Mouse (Mus musculus): ENCODE results near the gene Fbn1. TPM values are rescaled to one million over a fixed set of nuclear protein-coding genes. Genes with fewer than 3 reads are reported as not detected.

Gene Fbn1
- polyA plus RNA-seq, 1 experiment: 6.5 TPM

GRCm38 (mm10) chr2:125340381-125340780, 167.4 kb downstream of the Fbn1 start:
- TF ChIP-seq POLR2A (IDR thresholded peaks at IDR 0.05; ENCODE audit: low read depth, low read length) (no peak), CTCF (conservative IDR thresholded peaks at IDR 0.05; ENCODE audit: insufficient read depth, insufficient read length, low read depth, low read length) (no peak)
- WGBS: 57% methylated on average over 5 of the region's 5 CpGs
- H3K36me3 ChIP-seq (ENCODE audit: control insufficient read depth, insufficient read depth, low read length): no peaks in the 10 kb centered on the region

GRCm38 (mm10) chr2:125337239-125337638, 170.6 kb downstream of the Fbn1 start:
- WGBS: 94% methylated on average over 3 of the region's 3 CpGs
- H3K4me1 ChIP-seq (ENCODE audit: control insufficient read depth, insufficient read depth, low read length): no peaks in the 10 kb centered on the region
- H3K27me3 ChIP-seq (replicated peaks; ENCODE audit: control insufficient read depth, insufficient read depth, low read length): no peaks in the 10 kb centered on the region
- no peak overlapping the region for H3K27ac ChIP-seq (ENCODE audit: insufficient read depth, low read depth, low read length)
- H3K36me3 ChIP-seq (ENCODE audit: control insufficient read depth, insufficient read depth, low read length): no peaks in the 10 kb centered on the region
- DNase-seq: no peak
- no peak for TF ChIP-seq POLR2A (IDR thresholded peaks at IDR 0.05; ENCODE audit: low read depth, low read length)
- no peak for TF ChIP-seq CTCF (conservative IDR thresholded peaks at IDR 0.05; ENCODE audit: insufficient read depth, insufficient read length, low read depth, low read length)
- no peak overlapping the region for H3K4me3 ChIP-seq (ENCODE audit: insufficient read depth, low read depth, low read length)

More at GRCm38 (mm10) chr2:125340381-125340780, 167.4 kb downstream of the Fbn1 start:
- H3K27ac ChIP-seq (ENCODE audit: insufficient read depth, low read depth, low read length): no peak overlapping the region
- H3K27me3 ChIP-seq (replicated peaks; ENCODE audit: control insufficient read depth, insufficient read depth, low read length): no peaks in the 10 kb centered on the region
- no peak overlapping the region for H3K4me3 ChIP-seq (ENCODE audit: insufficient read depth, low read depth, low read length)
- H3K4me1 ChIP-seq (ENCODE audit: control insufficient read depth, insufficient read depth, low read length): no peaks in the 10 kb centered on the region
- no peak for DNase-seq

GRCm38 (mm10) chr2:125335206-125335605, 172.6 kb downstream of the Fbn1 start:
- DNase-seq: no peak

GRCm38 (mm10) chr2:125334163-125334562, 173.6 kb downstream of the Fbn1 start:
- no peaks in the 10 kb centered on the region for H3K36me3 ChIP-seq (ENCODE audit: control insufficient read depth, insufficient read depth, low read length)
- WGBS: 49% methylated on average over 4 of the region's 4 CpGs
- no peak overlapping the region for H3K27ac ChIP-seq (ENCODE audit: insufficient read depth, low read depth, low read length)
- H3K4me3 ChIP-seq (ENCODE audit: insufficient read depth, low read depth, low read length): no peak overlapping the region
- H3K27me3 ChIP-seq (replicated peaks; ENCODE audit: control insufficient read depth, insufficient read depth, low read length): no peaks in the 10 kb centered on the region
- TF ChIP-seq POLR2A (IDR thresholded peaks at IDR 0.05; ENCODE audit: low read depth, low read length) (no peak), CTCF (conservative IDR thresholded peaks at IDR 0.05; ENCODE audit: insufficient read depth, insufficient read length, low read depth, low read length) (peak; percentile 43; the same call in 1 of the 2 replicates)
- peak; percentile 44 for DNase-seq
- H3K4me1 ChIP-seq (ENCODE audit: control insufficient read depth, insufficient read depth, low read length): no peaks in the 10 kb centered on the region

More at GRCm38 (mm10) chr2:125335206-125335605, 172.6 kb downstream of the Fbn1 start:
- Histone ChIP-seq H3K27me3 (replicated peaks; ENCODE audit: control insufficient read depth, insufficient read depth, low read length) (no peaks in the 10 kb centered on the region), H3K27ac (ENCODE audit: insufficient read depth, low read depth, low read length) (no peak overlapping the region), H3K4me1 (ENCODE audit: control insufficient read depth, insufficient read depth, low read length) (no peaks in the 10 kb centered on the region), H3K36me3 (ENCODE audit: control insufficient read depth, insufficient read depth, low read length) (no peaks in the 10 kb centered on the region), H3K4me3 (ENCODE audit: insufficient read depth, low read depth, low read length) (no peak overlapping the region)
- whole genome bisulfite sequencing: 95% methylated on average over 11 of the region's 11 CpGs
- no peak for TF ChIP-seq CTCF (conservative IDR thresholded peaks at IDR 0.05; ENCODE audit: insufficient read depth, insufficient read length, low read depth, low read length)
- TF ChIP-seq POLR2A (IDR thresholded peaks at IDR 0.05; ENCODE audit: low read depth, low read length): no peak

- 88% methylated on average over 7 of the region's 7 CpGs for WGBS
- Histone ChIP-seq H3K27ac (ENCODE audit: insufficient read depth, low read depth, low read length) (no peak overlapping the region), H3K27me3 (replicated peaks; ENCODE audit: control insufficient read depth, insufficient read depth, low read length) (no peaks in the 10 kb centered on the region), H3K4me3 (ENCODE audit: insufficient read depth, low read depth, low read length) (no peak overlapping the region), H3K36me3 (ENCODE audit: control insufficient read depth, insufficient read depth, low read length) (no peaks in the 10 kb centered on the region), H3K4me1 (ENCODE audit: control insufficient read depth, insufficient read depth, low read length) (no peaks in the 10 kb centered on the region)
- no peak for DNase-seq
- no peak for TF ChIP-seq POLR2A (IDR thresholded peaks at IDR 0.05; ENCODE audit: low read depth, low read length)
- TF ChIP-seq CTCF (conservative IDR thresholded peaks at IDR 0.05; ENCODE audit: insufficient read depth, insufficient read length, low read depth, low read length): no peak
Measured at GRCm38 (mm10) chr2:125331581-125331980, 176.2 kb downstream of the Fbn1 start.

- no peak for TF ChIP-seq CTCF (conservative IDR thresholded peaks at IDR 0.05; ENCODE audit: insufficient read depth, insufficient read length, low read depth, low read length)
- no peak for TF ChIP-seq POLR2A (IDR thresholded peaks at IDR 0.05; ENCODE audit: low read depth, low read length)
- DNase-seq: no peak
- H3K27ac ChIP-seq (ENCODE audit: insufficient read depth, low read depth, low read length): no peak overlapping the region
- WGBS: 92% methylated on average over 10 of the region's 10 CpGs
- no peaks in the 10 kb centered on the region for H3K27me3 ChIP-seq (replicated peaks; ENCODE audit: control insufficient read depth, insufficient read depth, low read length)
- H3K4me1 ChIP-seq (ENCODE audit: control insufficient read depth, insufficient read depth, low read length): no peaks in the 10 kb centered on the region
- H3K4me3 ChIP-seq (ENCODE audit: insufficient read depth, low read depth, low read length): no peak overlapping the region
- H3K36me3 ChIP-seq (ENCODE audit: control insufficient read depth, insufficient read depth, low read length): no peaks in the 10 kb centered on the region
Measured at GRCm38 (mm10) chr2:125330506-125330905, 177.3 kb downstream of the Fbn1 start.

- no peak overlapping the region for H3K4me3 ChIP-seq (ENCODE audit: insufficient read depth, low read depth, low read length)
- no peak for TF ChIP-seq POLR2A (IDR thresholded peaks at IDR 0.05; ENCODE audit: low read depth, low read length)
- TF ChIP-seq CTCF (conservative IDR thresholded peaks at IDR 0.05; ENCODE audit: insufficient read depth, insufficient read length, low read depth, low read length): no peak
- no peak overlapping the region for H3K27ac ChIP-seq (ENCODE audit: insufficient read depth, low read depth, low read length)
- no peaks in the 10 kb centered on the region for H3K27me3 ChIP-seq (replicated peaks; ENCODE audit: control insufficient read depth, insufficient read depth, low read length)
- H3K4me1 ChIP-seq (ENCODE audit: control insufficient read depth, insufficient read depth, low read length): no peaks in the 10 kb centered on the region
- WGBS: 66% methylated on average over 7 of the region's 7 CpGs
- no peaks in the 10 kb centered on the region for H3K36me3 ChIP-seq (ENCODE audit: control insufficient read depth, insufficient read depth, low read length)
- DNase-seq: peak; percentile 27
Measured at GRCm38 (mm10) chr2:125325125-125325855, 182.5 kb downstream of the Fbn1 start.
